Mouse (Mus musculus): Measurements from ENCODE around the gene Nav2.

GRCm38 (mm10) chr7:49337710-49338109 lies 429.2 kb downstream of the Nav2 start:
- TF ChIP-seq CTCF (IDR thresholded peaks at IDR 0.05; ENCODE audit: borderline replicate concordance, extremely low read depth, insufficient read depth, insufficient read length) (no peak), POLR2A (IDR thresholded peaks at IDR 0.05; ENCODE audit: borderline replicate concordance, extremely low read depth, insufficient read depth, insufficient read length, poor library complexity, severe bottlenecking) (no peak)
